Mouse (Mus musculus) embryonic facial prominence, embryonic 15.5 days (tissue): Measurements from ENCODE around the gene Scyl1. TPM values are rescaled to one million over a fixed set of nuclear protein-coding genes. Genes with fewer than 3 reads are reported as not detected.
A peak's percentile ranks its signal among the peaks of the same experiment; 100 is the strongest.

Source experiments
- ATAC-seq: fragments of 200-750 bp; cut with Nextera tagmentation; 2 replicates; pipeline ENCODE4 v1.8.0; 2017; ENCODE audit warnings: low read depth, moderate TSS enrichment; ENCODE audit not compliant: insufficient number of reproducible peaks, low FRiP score, low TSS enrichment
- H3K27ac ChIP-seq: fragments of 300-500 bp; sonication (generic); replicated peaks from 2 replicates; pipeline ENCODE4 v1.5.1; 2015; ENCODE audit warnings: mild to moderate bottlenecking, inconsistent platforms
- H3K27me3 ChIP-seq: fragments of 300-500 bp; sonication (generic); 2 replicates; pipeline ENCODE4 v1.6.1; 2015; ENCODE audit warnings: inconsistent platforms
- H3K36me3 ChIP-seq: fragments of 300-500 bp; sonication (generic); 2 replicates; pipeline ENCODE4 v1.6.1; 2015; ENCODE audit warnings: mild to moderate bottlenecking, inconsistent platforms
- H3K4me1 ChIP-seq: fragments of 300-500 bp; sonication (generic); 2 replicates; pipeline ENCODE4 v1.6.1; 2015; ENCODE audit warnings: inconsistent platforms
- H3K4me2 ChIP-seq: fragments of 300-500 bp; sonication (generic); replicated peaks from 2 replicates; pipeline ENCODE4 v1.6.1; 2015; ENCODE audit warnings: mild to moderate bottlenecking, inconsistent platforms
- H3K4me3 ChIP-seq: fragments of 300-500 bp; sonication (generic); replicated peaks from 2 replicates; pipeline ENCODE4 v1.5.1; 2015; ENCODE audit warnings: mild to moderate bottlenecking, inconsistent platforms
- H3K9ac ChIP-seq: fragments of 300-500 bp; sonication (generic); 2 replicates; pipeline ENCODE4 v1.6.1; 2015; ENCODE audit warnings: inconsistent platforms
- H3K9me3 ChIP-seq: fragments of 300-500 bp; sonication (generic); replicated peaks from 2 replicates; pipeline ENCODE4 v1.6.1; 2016; ENCODE audit warnings: inconsistent platforms
- WGBS: fragments of 180-500 bp; shearing (Covaris S2); methylation state at CpG from one replicate; pipeline ENCODE4 v1.1.7; 2015; 5-methylcytosine and 5-hydroxymethylcytosine counted together
- polyA plus RNA-seq: library from polyadenylated mRNA; unstranded; fragments of >200 nt; fragmentation: Nextera tagmentation; extraction: Ambion mirVana; gene quantifications from 2 replicates; pipeline ENCODE4 v1.2.1, GENCODE M21; 2015

The Scyl1 gene
- polyA plus RNA-seq, 1 experiment from 2014 or later: 81.8 TPM

DNA sequence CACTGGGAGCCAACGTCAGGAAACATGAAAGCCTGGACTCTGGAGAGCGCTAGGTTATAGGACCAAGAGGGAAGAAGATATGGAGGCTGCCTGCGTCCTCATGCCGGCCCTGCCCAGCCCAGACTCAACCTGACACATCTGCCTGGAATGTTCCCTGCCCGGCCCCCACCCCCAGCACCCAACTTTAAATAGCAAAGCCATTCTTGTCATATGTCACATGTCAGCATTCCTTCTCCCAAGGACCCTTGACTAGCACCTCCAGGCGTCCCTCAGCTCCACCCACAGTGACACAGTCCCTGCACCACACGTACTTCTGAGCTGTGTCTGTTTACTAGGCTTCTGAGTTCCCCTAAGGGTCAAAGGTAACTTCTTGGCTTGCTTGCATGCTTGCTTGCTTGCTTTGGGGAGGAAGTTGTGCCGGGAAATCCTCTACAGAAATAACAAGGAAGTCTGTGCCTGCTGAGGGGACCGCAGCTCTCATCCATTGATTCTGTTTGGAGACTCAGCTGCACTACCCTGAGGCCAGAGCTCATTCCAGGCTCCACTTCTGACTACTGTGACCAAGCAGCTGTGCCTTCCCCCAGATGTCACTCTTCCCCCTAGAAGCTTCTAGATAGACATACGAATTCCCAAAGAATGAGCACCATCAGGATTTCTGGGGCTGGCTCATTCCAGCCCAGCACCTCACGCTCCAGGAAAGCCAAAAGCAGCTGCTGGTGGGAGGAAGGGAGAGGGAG, 39.1 kb upstream of the Scyl1 start:
- ATAC-seq: peak; percentile 32; the same call in 1 of the 2 replicates
- H3K36me3 ChIP-seq: no peaks in the 10 kb centered on the region

DNA sequence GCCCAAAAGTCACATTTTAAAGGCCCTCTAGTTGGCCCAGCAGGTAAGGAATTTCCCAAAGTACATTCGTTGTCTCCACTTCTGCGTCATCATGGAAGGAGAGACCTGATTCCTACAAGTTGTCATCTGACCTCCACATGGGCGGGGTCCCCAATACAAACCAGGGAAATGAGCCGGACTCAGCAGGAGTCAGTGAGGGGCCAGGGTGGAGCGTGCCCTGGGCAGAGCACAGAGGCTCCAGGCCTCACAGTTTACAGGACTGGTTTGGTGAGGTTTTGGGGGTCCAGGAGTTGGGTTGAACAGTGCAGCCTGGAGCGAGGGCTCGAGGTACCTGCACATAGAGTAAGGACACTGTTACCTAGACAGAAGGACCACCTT, 38.5 kb upstream of the Scyl1 start:
- Histone ChIP-seq H3K4me1 (peaks cover 74% of the 10 kb centered on the region), H3K9ac (no peak overlapping the region; the same call in 1 of the 2 replicates), H3K27ac (peak overlapping the region; percentile 94), H3K4me2 (peak overlapping the region; percentile 19), H3K4me3 (no peak overlapping the region), H3K9me3 (no peaks in the 10 kb centered on the region), H3K27me3 (no peaks in the 10 kb centered on the region), H3K36me3 (no peaks in the 10 kb centered on the region)
- no peak; the same call in 1 of the 2 replicates for ATAC-seq
- WGBS: 28% methylated on average over 7 of the region's 7 CpGs

More for the DNA sequence above, 39.1 kb upstream of the Scyl1 start:
- Histone ChIP-seq H3K4me3 (no peak overlapping the region), H3K9me3 (no peaks in the 10 kb centered on the region), H3K27ac (peak overlapping the region; percentile 94), H3K9ac (no peak overlapping the region), H3K4me1 (peaks cover 70% of the 10 kb centered on the region), H3K4me2 (peak overlapping the region; percentile 19), H3K27me3 (no peaks in the 10 kb centered on the region)
- WGBS: 16% methylated on average over 11 of the region's 11 CpGs

DNA sequence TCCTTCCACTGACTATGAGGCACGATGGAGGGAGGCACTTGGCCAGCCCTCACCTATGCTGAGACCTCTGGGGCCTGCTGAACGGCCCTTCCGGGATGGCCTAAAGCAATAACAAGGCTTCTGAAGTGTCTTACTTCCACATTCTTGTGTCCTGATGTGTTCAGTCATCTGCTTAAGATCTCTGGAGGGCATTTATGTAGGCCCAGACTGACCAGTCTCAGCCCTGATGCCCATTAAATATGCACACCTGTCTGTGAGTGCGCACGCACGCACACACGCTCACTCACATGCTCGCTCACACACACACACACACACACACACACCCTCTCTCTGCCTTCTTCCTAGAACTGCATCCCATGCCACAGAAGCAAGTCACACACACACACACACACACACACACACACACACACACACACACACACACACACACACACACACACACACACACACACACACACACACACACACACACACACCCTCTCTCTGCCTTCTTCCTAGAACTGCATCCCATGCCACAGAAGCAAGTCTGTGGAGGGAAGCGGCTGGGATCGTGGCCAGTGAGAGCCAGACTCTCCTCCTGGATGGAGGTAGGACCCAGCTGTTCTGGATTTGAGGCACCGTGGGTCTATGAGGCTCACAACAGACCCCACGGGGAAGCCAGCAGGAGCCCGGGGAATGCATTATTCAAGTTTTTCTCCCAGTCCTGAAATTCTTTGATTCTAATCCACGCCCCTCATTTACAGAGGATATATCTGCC, 37.9 kb upstream of the Scyl1 start:
- Histone ChIP-seq H3K4me2 (peak overlapping the region; percentile 19; the same call in 1 of the 2 replicates), H3K9me3 (no peaks in the 10 kb centered on the region), H3K27me3 (no peaks in the 10 kb centered on the region), H3K4me3 (no peak overlapping the region), H3K4me1 (peaks cover 76% of the 10 kb centered on the region), H3K9ac (no peak overlapping the region), H3K27ac (peak overlapping the region; percentile 94), H3K36me3 (no peaks in the 10 kb centered on the region)
- 54% methylated on average over 14 of the region's 14 CpGs for WGBS
- ATAC-seq: no peak

DNA sequence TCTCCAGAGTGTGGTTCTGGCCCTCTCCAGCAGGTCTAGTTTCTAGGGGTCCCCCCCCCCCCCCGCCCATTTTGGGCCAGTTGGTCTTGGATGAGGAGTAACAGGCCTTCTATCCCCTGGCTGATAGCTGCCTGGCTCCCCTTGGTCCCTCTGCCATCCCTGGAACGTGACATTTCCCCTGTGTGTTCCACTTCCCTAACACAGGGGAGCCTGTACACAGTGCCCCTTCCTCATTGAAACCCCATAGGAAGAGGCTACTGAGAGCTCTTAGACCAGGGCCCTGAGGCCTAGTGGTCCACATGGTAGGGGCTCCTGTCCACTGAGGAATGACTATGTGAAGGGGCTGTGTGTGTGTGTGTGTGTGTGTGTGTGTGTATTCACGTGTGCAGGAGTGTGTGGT, 36.5 kb upstream of the Scyl1 start:
- 71% methylated on average over 3 of the region's 3 CpGs for WGBS
- H3K27ac ChIP-seq: peak overlapping the region; percentile 65; the same call in 1 of the 2 replicates

DNA sequence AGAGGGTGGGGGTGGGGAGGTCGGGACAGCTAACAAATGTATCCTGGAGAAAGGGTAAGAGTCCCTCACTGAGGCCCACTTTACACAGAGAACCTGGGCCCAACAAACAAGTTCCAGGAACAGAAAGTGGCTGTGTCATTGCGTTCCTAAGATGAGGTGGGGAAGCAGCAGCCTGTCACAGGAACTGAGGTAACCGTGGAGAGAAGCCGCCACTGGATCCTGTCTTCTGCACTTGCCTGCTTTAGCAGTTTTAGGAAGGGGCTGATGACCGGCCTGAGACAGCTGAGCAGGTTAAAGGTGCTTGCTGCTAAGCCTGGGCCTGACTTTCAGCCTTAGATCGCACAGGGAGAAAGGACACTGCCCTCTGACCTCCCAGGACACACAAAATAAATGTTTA, 35.6 kb upstream of the Scyl1 start:
- no peak overlapping the region for H3K4me2 ChIP-seq
- no peak overlapping the region for H3K9ac ChIP-seq
- peaks cover 69% of the 10 kb centered on the region for H3K4me1 ChIP-seq
- H3K36me3 ChIP-seq: no peaks in the 10 kb centered on the region
- H3K4me3 ChIP-seq: no peak overlapping the region
- H3K27me3 ChIP-seq: no peaks in the 10 kb centered on the region
- no peak for ATAC-seq
- H3K9me3 ChIP-seq: no peaks in the 10 kb centered on the region
- 39% methylated on average over 6 of the region's 6 CpGs for WGBS
- peak overlapping the region; percentile 89 for H3K27ac ChIP-seq

More for the DNA sequence above, 36.5 kb upstream of the Scyl1 start:
- no peak for ATAC-seq
- Histone ChIP-seq H3K9me3 (no peaks in the 10 kb centered on the region), H3K4me3 (no peak overlapping the region), H3K4me2 (no peak overlapping the region), H3K9ac (no peak overlapping the region), H3K4me1 (peaks cover 77% of the 10 kb centered on the region), H3K36me3 (no peaks in the 10 kb centered on the region), H3K27me3 (no peaks in the 10 kb centered on the region)

DNA sequence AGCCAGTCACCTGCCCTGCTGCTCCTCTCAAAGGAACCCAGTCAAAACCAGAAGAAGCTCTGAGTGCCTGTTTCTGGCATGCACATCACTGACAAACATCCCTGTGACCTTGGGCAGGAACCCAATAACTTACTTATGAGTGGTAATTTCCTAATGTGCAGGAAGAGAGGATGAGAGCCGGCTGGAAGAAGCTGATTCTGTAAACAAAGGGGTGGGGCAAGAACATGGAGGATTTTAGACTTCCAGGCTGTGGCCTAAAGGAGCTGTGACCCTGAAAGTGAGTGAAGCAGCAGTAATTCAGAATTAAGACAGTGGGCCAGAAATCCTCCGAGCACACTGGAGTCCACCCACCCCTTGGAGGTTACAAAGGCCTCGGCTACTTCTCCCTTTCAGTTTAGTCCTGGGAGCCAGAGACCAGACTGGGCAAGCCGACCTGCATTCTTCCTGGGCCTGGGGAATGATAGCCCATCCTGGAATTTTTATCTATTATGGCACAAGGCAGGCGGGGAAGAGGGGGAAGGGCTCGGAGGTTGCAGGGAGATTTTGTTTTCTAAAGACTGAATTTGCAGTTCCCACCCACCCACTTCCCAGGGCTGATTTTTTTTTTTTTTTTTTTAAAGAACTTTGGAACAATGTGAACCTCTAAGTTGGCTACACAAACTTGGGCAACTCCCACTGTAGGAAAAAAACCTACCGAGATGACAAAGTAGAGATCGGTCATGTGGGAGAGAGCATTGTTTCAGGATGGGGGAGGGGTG, 35.0 kb upstream of the Scyl1 start:
- Histone ChIP-seq H3K4me2 (no peak overlapping the region), H3K27me3 (no peaks in the 10 kb centered on the region), H3K4me3 (no peak overlapping the region), H3K27ac (peak overlapping the region; percentile 89), H3K9me3 (no peaks in the 10 kb centered on the region), H3K4me1 (peaks cover 63% of the 10 kb centered on the region), H3K36me3 (no peaks in the 10 kb centered on the region), H3K9ac (no peak overlapping the region)
- ATAC-seq: no peak
- 13% methylated on average over 8 of the region's 8 CpGs for WGBS

DNA sequence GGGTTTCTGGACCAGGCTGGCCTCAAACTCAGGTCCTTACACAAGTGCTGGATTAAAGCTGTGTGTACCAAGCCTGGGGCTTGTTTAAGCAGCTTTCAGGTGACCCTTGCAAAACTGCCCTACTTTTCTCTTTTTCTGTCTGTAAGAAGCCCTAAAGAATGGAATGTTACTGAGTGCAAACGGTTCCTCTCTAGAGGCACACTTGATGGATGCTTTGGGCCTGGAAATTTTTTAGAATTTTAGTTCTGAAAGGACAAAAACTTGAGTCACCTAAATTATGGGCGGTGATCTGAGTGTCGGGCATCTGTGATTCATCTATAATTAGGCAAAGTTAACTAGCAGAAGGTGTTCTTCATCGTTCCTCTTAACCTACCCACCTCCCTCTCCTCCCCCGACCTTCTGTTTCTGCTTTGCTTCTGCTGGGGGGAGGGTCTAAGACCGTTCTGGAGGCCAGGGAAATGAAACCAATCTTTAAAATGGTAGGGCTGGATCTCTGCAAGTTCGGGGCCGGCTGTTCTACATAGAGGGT, 33.2 kb upstream of the Scyl1 start:
- WGBS: 19% methylated on average over 8 of the region's 8 CpGs
- Histone ChIP-seq H3K9me3 (no peaks in the 10 kb centered on the region), H3K4me3 (peak overlapping the region; percentile 73), H3K4me2 (peak overlapping the region; percentile 87; the same call in 1 of the 2 replicates), H3K27ac (peak overlapping the region; percentile 100), H3K9ac (0 out of 2 replicates have a peak overlapping the region, but pooled peaks have one; percentile 42), H3K4me1 (peaks cover 45% of the 10 kb centered on the region), H3K27me3 (no peaks in the 10 kb centered on the region), H3K36me3 (peaks cover 4% of the 10 kb centered on the region; the same call in 1 of the 2 replicates)
- no peak for ATAC-seq

DNA sequence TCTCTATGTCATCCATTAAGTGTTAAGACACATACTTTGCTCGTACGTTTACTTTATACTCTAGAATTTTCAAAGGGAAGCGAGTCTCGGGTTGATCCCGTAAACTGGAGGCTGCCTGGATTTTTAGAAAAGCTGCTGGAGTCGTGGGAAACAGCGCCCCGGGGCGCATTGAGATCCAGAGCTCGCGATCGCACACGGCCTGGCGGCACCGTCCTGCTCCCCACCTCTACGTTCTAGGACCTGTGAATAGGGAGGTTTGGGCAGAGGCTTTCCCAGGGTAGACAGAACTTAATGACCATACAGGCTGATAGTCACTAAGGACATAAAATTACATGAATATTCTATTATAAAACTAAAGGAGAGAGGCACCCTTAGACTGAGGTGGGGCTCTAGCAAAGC, 32.7 kb upstream of the Scyl1 start:
- peak overlapping the region; percentile 73 for H3K4me3 ChIP-seq
- H3K36me3 ChIP-seq: peaks cover 4% of the 10 kb centered on the region; the same call in 1 of the 2 replicates
- ATAC-seq: no peak
- peak overlapping the region; percentile 100 for H3K27ac ChIP-seq
- peak overlapping the region; percentile 87 for H3K4me2 ChIP-seq
- peak overlapping the region; percentile 42; the same call in 1 of the 2 replicates for H3K9ac ChIP-seq
- H3K9me3 ChIP-seq: no peaks in the 10 kb centered on the region
- WGBS: 1% methylated on average over 16 of the region's 16 CpGs
- peaks cover 41% of the 10 kb centered on the region for H3K4me1 ChIP-seq
- H3K27me3 ChIP-seq: no peaks in the 10 kb centered on the region

DNA sequence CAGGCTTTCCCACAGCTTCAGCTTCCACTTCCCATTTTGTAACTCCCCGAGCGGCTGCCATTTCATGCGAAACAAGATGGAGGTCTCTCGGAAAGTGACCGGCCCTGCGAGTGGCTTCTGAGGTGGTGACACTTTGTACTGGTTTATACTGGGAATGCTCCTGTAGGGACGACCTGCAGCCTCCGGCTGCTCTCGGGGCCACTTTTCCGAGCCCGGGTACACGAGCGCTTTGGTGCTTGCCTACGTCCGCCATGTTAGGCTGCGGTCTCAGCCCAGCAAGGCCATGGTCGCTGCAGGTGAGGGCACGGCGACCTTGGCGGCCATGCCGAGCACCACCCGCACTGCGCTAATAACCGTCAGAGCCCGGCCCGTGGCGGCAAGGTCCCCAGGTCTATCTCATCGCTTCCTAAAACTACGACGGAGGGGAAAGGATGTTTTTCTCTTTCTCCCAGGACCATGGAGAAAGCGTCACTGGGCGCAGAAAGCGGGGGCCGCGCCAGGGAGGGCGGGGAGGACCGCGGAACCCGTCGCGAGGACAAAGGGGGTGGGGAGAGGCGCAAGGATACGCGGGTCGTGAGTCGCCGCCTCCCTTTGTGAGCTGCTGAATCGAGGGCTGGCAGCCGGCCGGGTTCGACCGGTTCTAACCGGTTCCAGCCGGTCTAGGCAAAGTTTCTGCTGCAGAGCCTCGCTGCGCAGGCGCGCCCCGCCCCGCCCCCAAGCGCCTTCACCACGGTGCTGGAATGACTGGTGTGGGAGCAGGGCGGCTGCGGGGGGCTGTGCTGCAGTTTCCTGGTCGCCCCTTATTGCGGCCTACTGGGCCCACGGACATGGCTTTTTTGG, 32.0 kb upstream of the Scyl1 start:
- peak; percentile 97 for ATAC-seq
- Histone ChIP-seq H3K4me2 (peak overlapping the region; percentile 87), H3K9ac (peak overlapping the region; percentile 71), H3K27me3 (no peaks in the 10 kb centered on the region), H3K4me3 (peak overlapping the region; percentile 73), H3K36me3 (peaks cover 8% of the 10 kb centered on the region; the same call in 1 of the 2 replicates), H3K4me1 (peaks cover 35% of the 10 kb centered on the region), H3K9me3 (no peaks in the 10 kb centered on the region), H3K27ac (peak overlapping the region; percentile 100)
- WGBS: under 1% methylated on average over 66 of the region's 67 CpGs

DNA sequence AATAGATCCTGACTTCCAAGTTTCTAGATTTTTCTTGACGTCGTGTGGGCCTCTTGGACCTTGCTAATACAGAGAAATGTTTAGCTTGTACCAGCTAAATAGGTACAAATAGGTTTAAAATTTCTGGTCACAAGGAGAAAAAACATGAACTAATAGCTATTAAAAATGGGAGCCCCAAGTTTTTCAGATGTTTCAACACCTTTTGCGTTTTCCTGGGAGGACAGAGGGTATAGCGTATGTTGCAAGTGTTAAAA, 31.5 kb upstream of the Scyl1 start:
- Histone ChIP-seq H3K27me3 (no peaks in the 10 kb centered on the region), H3K36me3 (peaks cover 12% of the 10 kb centered on the region; the same call in 1 of the 2 replicates), H3K4me1 (peaks cover 35% of the 10 kb centered on the region), H3K9me3 (no peaks in the 10 kb centered on the region), H3K4me3 (peak overlapping the region; percentile 73), H3K4me2 (peak overlapping the region; percentile 87), H3K27ac (peak overlapping the region; percentile 100), H3K9ac (peak overlapping the region; percentile 71)
- no peak for ATAC-seq
- WGBS: 1% methylated on average over 4 of the region's 4 CpGs
